Mouse (Mus musculus) spleen, adult 2 months (tissue): ENCODE data around the gene Saysd1. TPM values are rescaled to one million over a fixed set of nuclear protein-coding genes. Genes with fewer than 3 reads are reported as not detected.

Experiments used
- DNase-seq, 2 experiments: peaks; one replicate each; pipeline versions ENCODE4 v3.0.0 to v3.0.0-alpha.2; 2012 to 2021; ENCODE audit warnings: low spot score in 2 of 2, low read depth in 1 of 2
- H3K27ac ChIP-seq: fragments of 200-500 bp; 2 replicates; pipeline ENCODE4 v1.5.1; 2012; ENCODE audit warnings: low read length, inconsistent platforms; ENCODE audit not compliant: insufficient read depth
- H3K27me3 ChIP-seq: fragments of 200-500 bp; 2 replicates; pipeline ENCODE4 v1.6.1; 2012; ENCODE audit warnings: mild to moderate bottlenecking, moderate library complexity, low read length, inconsistent platforms; ENCODE audit not compliant: control insufficient read depth, insufficient read depth
- H3K36me3 ChIP-seq: fragments of 200-500 bp; 2 replicates; pipeline ENCODE4 v1.6.1; 2012; ENCODE audit warnings: mild to moderate bottlenecking, low read length, inconsistent platforms; ENCODE audit not compliant: control insufficient read depth, insufficient read depth
- H3K4me1 ChIP-seq: fragments of 200-500 bp; 2 replicates; pipeline ENCODE4 v1.6.1; 2011; ENCODE audit warnings: inconsistent platforms; ENCODE audit not compliant: control insufficient read depth, insufficient read depth, insufficient read length
- H3K4me3 ChIP-seq: fragments of 200-500 bp; 2 replicates; pipeline ENCODE4 v1.5.1; 2011; ENCODE audit warnings: mild to moderate bottlenecking, inconsistent platforms; ENCODE audit not compliant: insufficient read depth, insufficient read length; ENCODE audit errors: extremely low read depth
- CTCF ChIP-seq: fragments of 200-500 bp; IDR thresholded peaks from 2 replicates; pipeline ENCODE4 v1.5.1; 2011; ENCODE audit warnings: mild to moderate bottlenecking, inconsistent platforms; ENCODE audit not compliant: insufficient read depth, insufficient read length, insufficient replicate concordance; ENCODE audit errors: extremely low read depth
- POLR2A ChIP-seq: fragments of 200-500 bp; IDR thresholded peaks from 2 replicates; pipeline ENCODE4 v1.6.1; 2011; ENCODE audit warnings: low read depth, low read length, inconsistent platforms
- WGBS: fragments of 180-500 bp; shearing (Covaris S2); methylation state at CpG from one replicate; pipeline ENCODE4 v1.1.7; 2018; 5-methylcytosine and 5-hydroxymethylcytosine counted together
- polyA plus RNA-seq: library from polyadenylated mRNA; depleted of rRNA; stranded (reverse); fragments of >200 nt; gene quantifications from 2 replicates; pipeline ENCODE4 v1.2.3, GENCODE M21; 2012

Saysd1 gene
- polyA plus RNA-seq, 1 experiment: 6.1 TPM

GRCm38 (mm10) chr14:20174696-20175095 is 36.4 kb upstream of the Saysd1 start:
- peaks cover 30% of the 10 kb centered on the region for H3K4me1 ChIP-seq
- 64% methylated on average over 6 of the region's 6 CpGs for WGBS
- TF ChIP-seq POLR2A (no peak), CTCF (no peak)
- no peak for DNase-seq
- H3K27me3 ChIP-seq: no peaks in the 10 kb centered on the region
- no peaks in the 10 kb centered on the region for H3K36me3 ChIP-seq
- no peak overlapping the region for H3K4me3 ChIP-seq
- H3K27ac ChIP-seq: peak overlapping the region; percentile 15; the same call in 1 of the 2 replicates

GRCm38 (mm10) chr14:20173873-20174490 is 35.6 kb upstream of the Saysd1 start:
- H3K27ac ChIP-seq: peak overlapping the region; percentile 69
- peaks cover 27% of the 10 kb centered on the region; the same call in 1 of the 2 replicates for H3K4me1 ChIP-seq
- WGBS: 41% methylated on average over 14 of the region's 14 CpGs
- H3K27me3 ChIP-seq: no peaks in the 10 kb centered on the region
- no peak overlapping the region for H3K4me3 ChIP-seq
- TF ChIP-seq POLR2A: no peak; the same call in 1 of the 2 replicates
- TF ChIP-seq CTCF: no peak
- DNase-seq: peak in 1 of 2 experiments; percentile 53
- no peaks in the 10 kb centered on the region for H3K36me3 ChIP-seq

- H3K4me3 ChIP-seq: no peak overlapping the region
These were observed 34.6 kb upstream of the Saysd1 start for GRCm38 (mm10) chr14:20172924-20173323.

GRCm38 (mm10) chr14:20172509-20172908 is 34.2 kb upstream of the Saysd1 start:
- 29% methylated on average over 5 of the region's 5 CpGs for WGBS
- Histone ChIP-seq H3K27me3 (no peaks in the 10 kb centered on the region), H3K4me3 (no peak overlapping the region), H3K36me3 (no peaks in the 10 kb centered on the region), H3K4me1 (peaks cover 32% of the 10 kb centered on the region; the same call in 1 of the 2 replicates), H3K27ac (peak overlapping the region; percentile 69)
- DNase-seq: peak in 1 of 2 experiments; percentile 25
- no peak for TF ChIP-seq CTCF
- no peak for TF ChIP-seq POLR2A

More at GRCm38 (mm10) chr14:20172924-20173323, 34.6 kb upstream of the Saysd1 start:
- whole genome bisulfite sequencing: 42% methylated on average over 4 of the region's 4 CpGs
- peaks cover 32% of the 10 kb centered on the region; the same call in 1 of the 2 replicates for H3K4me1 ChIP-seq
- H3K27me3 ChIP-seq: no peaks in the 10 kb centered on the region
- peak overlapping the region; percentile 69 for H3K27ac ChIP-seq
- no peaks in the 10 kb centered on the region for H3K36me3 ChIP-seq
- no peak for DNase-seq
- TF ChIP-seq POLR2A: no peak
- TF ChIP-seq CTCF: no peak

GRCm38 (mm10) chr14:20171840-20172239 is 33.5 kb upstream of the Saysd1 start:
- TF ChIP-seq POLR2A (no peak), CTCF (no peak)
- no peak for DNase-seq
- H3K27ac ChIP-seq: no peak overlapping the region
- no peaks in the 10 kb centered on the region for H3K36me3 ChIP-seq
- H3K4me3 ChIP-seq: no peak overlapping the region
- 66% methylated on average over 3 of the region's 3 CpGs for WGBS
- H3K27me3 ChIP-seq: no peaks in the 10 kb centered on the region
- peaks cover 36% of the 10 kb centered on the region; the same call in 1 of the 2 replicates for H3K4me1 ChIP-seq

GRCm38 (mm10) chr14:20169251-20169650 is 30.9 kb upstream of the Saysd1 start:
- 94% methylated on average over 4 of the region's 4 CpGs for WGBS
- peaks cover 35% of the 10 kb centered on the region; the same call in 1 of the 2 replicates for H3K4me1 ChIP-seq
- no peak overlapping the region for H3K27ac ChIP-seq
- TF ChIP-seq CTCF (no peak), POLR2A (no peak)
- no peaks in the 10 kb centered on the region for H3K27me3 ChIP-seq
- DNase-seq: no peak
- no peaks in the 10 kb centered on the region for H3K36me3 ChIP-seq
- H3K4me3 ChIP-seq: no peak overlapping the region

- peak overlapping the region; percentile 52 for H3K27ac ChIP-seq
- DNase-seq: no peak
- WGBS: 64% methylated on average over 1 of the region's 1 CpGs
- no peaks in the 10 kb centered on the region for H3K27me3 ChIP-seq
- no peak overlapping the region for H3K4me3 ChIP-seq
- peaks cover 33% of the 10 kb centered on the region; the same call in 1 of the 2 replicates for H3K4me1 ChIP-seq
- H3K36me3 ChIP-seq: no peaks in the 10 kb centered on the region
- no peak for TF ChIP-seq POLR2A
These were observed 30.1 kb upstream of the Saysd1 start for GRCm38 (mm10) chr14:20168478-20168877.
